Mouse (Mus musculus) neutrophil, adult 5-6 weeks (primary cell): ENCODE data around the gene Tmem201. TPM values are rescaled to one million over a fixed set of nuclear protein-coding genes. Genes with fewer than 3 reads are reported as not detected.

ENCODE experiments used
- total RNA-seq: library from RNA; stranded (forward); fragments of 200-1000 nt; gene quantifications from 2 replicates; pipeline ENCODE4 v1.2.3, GENCODE M21; 2017

Gene Tmem201
- total RNA-seq, 1 experiment from 2014 or later, result 6.6 TPM

Other genes starting within 250 kb of the Tmem201 start
- 7.2 and 10.8 TPM in 2 replicates for gene Ctnnbip1, start 219.8 kb downstream of the Tmem201 start, total RNA-seq
- gene Clstn1, start 151.6 kb downstream of the Tmem201 start, total RNA-seq, result 0.47 and 0.49 TPM in 2 replicates
- 255 and 290 TPM in 2 replicates for gene Pik3cd, start 35.5 kb downstream of the Tmem201 start, total RNA-seq
- gene Slc25a33, start 36.2 kb upstream of the Tmem201 start, total RNA-seq, result 11.9 and 12.7 TPM in 2 replicates
- 0.58 and 0.74 TPM in 2 replicates for gene Spsb1, start 217.0 kb upstream of the Tmem201 start, total RNA-seq